Mouse (Mus musculus): Measurements from ENCODE around the gene Cep135. TPM values are rescaled to one million over a fixed set of nuclear protein-coding genes. Genes with fewer than 3 reads are reported as not detected.

Gene Cep135
- total RNA-seq, 1 experiment, result 8.8 TPM

DNA sequence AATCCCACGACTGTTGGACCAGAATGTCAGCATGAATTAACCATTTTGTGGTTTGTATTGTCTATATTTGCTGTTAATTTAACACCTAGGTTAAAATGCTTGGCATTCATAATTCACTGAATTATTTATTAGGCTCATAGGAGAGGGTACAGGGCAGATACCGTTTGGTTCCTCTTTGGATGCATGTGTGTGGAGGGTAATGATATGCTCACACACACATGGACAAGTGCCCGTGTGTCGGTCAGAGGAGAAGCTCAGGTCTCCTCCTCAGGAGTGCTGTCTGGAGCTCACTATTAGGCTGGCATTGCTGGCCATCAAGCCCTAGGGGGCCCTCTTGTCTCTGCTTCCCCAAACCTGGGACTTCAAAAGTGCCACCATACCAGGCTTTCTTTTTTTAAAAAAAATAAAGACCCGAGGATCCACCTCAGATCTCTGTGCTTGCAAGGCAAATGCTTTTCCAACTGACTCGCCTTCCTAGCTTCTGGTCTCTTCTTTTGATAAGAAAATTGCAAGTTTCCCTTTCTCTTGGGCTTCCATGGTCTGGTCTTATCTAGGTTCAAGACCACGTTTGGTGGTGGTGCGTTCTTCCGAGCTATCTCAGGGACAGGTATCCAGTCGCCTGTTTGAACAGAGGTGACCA lies 99.6 kb downstream of the Cep135 start:
- H3K4me3 ChIP-seq (ENCODE audit: insufficient read depth in 1 of 2, low read depth in 1 of 2, low read length in 2 of 2, poor library complexity in 1 of 2, severe bottlenecking in 1 of 2), result no peak overlapping the region
- H3K9ac ChIP-seq (ENCODE audit: insufficient read depth, low read depth, low read length, poor library complexity, severe bottlenecking), result no peak overlapping the region
- TF ChIP-seq CHD2 (IDR thresholded peaks at IDR 0.05; ENCODE audit: low read depth, low read length), result no peak
- TF ChIP-seq MAFK (IDR thresholded peaks at IDR 0.05; ENCODE audit: insufficient read depth, low read depth, low read length), result no peak
- TF ChIP-seq ZNF384 (IDR thresholded peaks at IDR 0.05; ENCODE audit: low read depth, low read length), result no peak
- no peak for TF ChIP-seq ZC3H11A (IDR thresholded peaks at IDR 0.05; ENCODE audit: borderline replicate concordance, low read depth, low read length)
- TF ChIP-seq HCFC1 (IDR thresholded peaks at IDR 0.05; ENCODE audit: borderline replicate concordance, insufficient read depth, low read length), result no peak
- H3K4me1 ChIP-seq (ENCODE audit: control insufficient read depth in 2 of 2, insufficient read depth in 2 of 2, low read length in 2 of 2, poor library complexity in 1 of 2), result no peaks in the 10 kb centered on the region
- in situ Hi-C loops (cut with MboI; ENCODE audit: low sequenced_read_pairs in 2 of 2, unreplicated experiment in 2 of 2), result no loop called here
- H3K27ac ChIP-seq (ENCODE audit: insufficient read depth, low read depth, low read length, poor library complexity, severe bottlenecking), result no peak overlapping the region
- H3K9me3 ChIP-seq (ENCODE audit: control insufficient read depth, insufficient read depth, low read depth, low read length), result no peaks in the 10 kb centered on the region
- no peak for DNase-seq (ENCODE audit: low read depth, low spot score)
- no peaks in the 10 kb centered on the region for H3K36me3 ChIP-seq (ENCODE audit: control insufficient read depth, insufficient read depth, low read length, poor library complexity, severe bottlenecking)

DNA sequence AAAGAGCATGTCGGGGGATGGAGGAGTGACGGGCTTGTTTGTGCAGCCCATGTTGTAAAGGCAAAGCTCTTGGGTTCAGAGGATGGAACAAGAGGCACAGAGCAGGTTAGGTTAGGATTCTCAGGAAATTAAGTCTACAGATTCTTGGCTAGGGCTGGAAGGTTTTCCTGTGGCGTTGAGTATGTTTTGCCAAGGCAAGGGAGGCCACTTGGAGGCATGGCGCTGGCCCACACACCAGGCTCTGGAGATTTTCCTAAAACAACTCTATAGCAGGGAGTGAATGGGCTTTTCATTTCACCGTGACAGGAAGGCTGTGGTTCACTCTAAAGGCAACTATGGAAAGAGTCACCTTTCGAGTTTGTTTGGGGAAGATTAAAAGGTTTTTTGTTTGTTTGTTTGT lies 100.1 kb downstream of the Cep135 start:
- H3K9me3 ChIP-seq (ENCODE audit: control insufficient read depth, insufficient read depth, low read depth, low read length), result no peaks in the 10 kb centered on the region
- no peaks in the 10 kb centered on the region for H3K36me3 ChIP-seq (ENCODE audit: control insufficient read depth, insufficient read depth, low read length, poor library complexity, severe bottlenecking)
- no peak for TF ChIP-seq CHD2 (IDR thresholded peaks at IDR 0.05; ENCODE audit: low read depth, low read length)
- no peak overlapping the region for H3K9ac ChIP-seq (ENCODE audit: insufficient read depth, low read depth, low read length, poor library complexity, severe bottlenecking)
- H3K4me1 ChIP-seq (ENCODE audit: control insufficient read depth in 2 of 2, insufficient read depth in 2 of 2, low read length in 2 of 2, poor library complexity in 1 of 2), result no peaks in the 10 kb centered on the region
- H3K27ac ChIP-seq (ENCODE audit: insufficient read depth, low read depth, low read length, poor library complexity, severe bottlenecking), result no peak overlapping the region
- in situ Hi-C loops (cut with MboI; ENCODE audit: low sequenced_read_pairs in 2 of 2, unreplicated experiment in 2 of 2), result no loop called here
- no peak for DNase-seq (ENCODE audit: low read depth, low spot score)
- H3K4me3 ChIP-seq (ENCODE audit: insufficient read depth in 1 of 2, low read depth in 1 of 2, low read length in 2 of 2, poor library complexity in 1 of 2, severe bottlenecking in 1 of 2), result no peak overlapping the region

DNA sequence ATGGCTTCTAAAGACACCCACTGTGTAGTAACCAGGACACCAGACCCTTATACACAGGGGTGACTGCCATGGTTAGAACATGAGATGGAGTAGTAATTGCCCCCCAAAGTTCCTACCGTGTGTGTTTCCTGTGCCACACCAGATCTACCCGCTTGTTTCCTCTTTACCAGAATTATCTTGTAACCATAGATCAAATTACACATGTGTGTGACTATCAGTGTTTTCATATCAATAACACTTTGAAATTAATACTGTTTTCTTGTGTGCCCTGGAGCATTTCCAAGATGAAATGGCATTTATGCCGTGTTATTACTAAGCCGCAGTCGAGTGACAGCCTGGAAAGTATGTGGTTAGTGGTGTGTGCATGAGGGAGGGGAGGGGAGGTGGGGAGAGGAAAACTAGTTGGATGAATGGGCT lies 101.7 kb downstream of the Cep135 start:
- H3K9me3 ChIP-seq (ENCODE audit: control insufficient read depth, insufficient read depth, low read depth, low read length), result no peaks in the 10 kb centered on the region
- H3K9ac ChIP-seq (ENCODE audit: insufficient read depth, low read depth, low read length, poor library complexity, severe bottlenecking), result no peak overlapping the region
- no peaks in the 10 kb centered on the region for H3K36me3 ChIP-seq (ENCODE audit: control insufficient read depth, insufficient read depth, low read length, poor library complexity, severe bottlenecking)
- H3K4me1 ChIP-seq (ENCODE audit: control insufficient read depth in 2 of 2, insufficient read depth in 2 of 2, low read length in 2 of 2, poor library complexity in 1 of 2), result no peaks in the 10 kb centered on the region
- in situ Hi-C loops (cut with MboI; ENCODE audit: low sequenced_read_pairs in 2 of 2, unreplicated experiment in 2 of 2), result no loop called here
- no peak overlapping the region for H3K4me3 ChIP-seq (ENCODE audit: insufficient read depth in 1 of 2, low read depth in 1 of 2, low read length in 2 of 2, poor library complexity in 1 of 2, severe bottlenecking in 1 of 2)
- H3K27ac ChIP-seq (ENCODE audit: insufficient read depth, low read depth, low read length, poor library complexity, severe bottlenecking), result no peak overlapping the region
- TF ChIP-seq ZNF384 (IDR thresholded peaks at IDR 0.05; ENCODE audit: low read depth, low read length), result no peak
- no peak for TF ChIP-seq ZC3H11A (IDR thresholded peaks at IDR 0.05; ENCODE audit: borderline replicate concordance, low read depth, low read length)
- TF ChIP-seq MAFK (IDR thresholded peaks at IDR 0.05; ENCODE audit: insufficient read depth, low read depth, low read length), result no peak
- no peak for TF ChIP-seq HCFC1 (IDR thresholded peaks at IDR 0.05; ENCODE audit: borderline replicate concordance, insufficient read depth, low read length)
- TF ChIP-seq CHD2 (IDR thresholded peaks at IDR 0.05; ENCODE audit: low read depth, low read length), result no peak
- no peak for DNase-seq (ENCODE audit: low read depth, low spot score)

DNA sequence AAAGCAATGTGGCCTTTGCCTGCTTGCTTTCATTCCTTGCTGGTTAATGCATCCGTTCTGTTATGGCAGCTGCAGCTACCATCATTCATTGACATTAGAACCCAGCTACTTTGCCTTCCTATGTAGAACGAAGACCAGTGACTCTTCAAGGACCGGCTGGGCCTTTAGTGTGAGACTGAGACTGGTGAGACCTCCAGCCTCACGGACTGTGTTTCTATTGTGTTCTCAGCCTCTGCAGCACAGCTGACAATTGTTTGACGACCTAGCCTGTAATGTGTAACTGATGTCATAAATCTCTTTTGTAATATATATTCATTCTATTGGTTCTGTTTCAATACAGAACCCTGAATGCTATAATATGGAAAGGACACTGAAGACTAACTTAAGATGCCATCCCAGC lies 102.8 kb downstream of the Cep135 start:
- no peak overlapping the region for H3K27ac ChIP-seq (ENCODE audit: insufficient read depth, low read depth, low read length, poor library complexity, severe bottlenecking)
- no peak for DNase-seq (ENCODE audit: low read depth, low spot score)
- in situ Hi-C loops (cut with MboI; ENCODE audit: low sequenced_read_pairs in 2 of 2, unreplicated experiment in 2 of 2), result no loop called here
- no peak overlapping the region for H3K4me3 ChIP-seq (ENCODE audit: insufficient read depth in 1 of 2, low read depth in 1 of 2, low read length in 2 of 2, poor library complexity in 1 of 2, severe bottlenecking in 1 of 2)
- TF ChIP-seq ZNF384 (IDR thresholded peaks at IDR 0.05; ENCODE audit: low read depth, low read length) (no peak), HCFC1 (IDR thresholded peaks at IDR 0.05; ENCODE audit: borderline replicate concordance, insufficient read depth, low read length) (no peak), ZC3H11A (IDR thresholded peaks at IDR 0.05; ENCODE audit: borderline replicate concordance, low read depth, low read length) (no peak), MAFK (IDR thresholded peaks at IDR 0.05; ENCODE audit: insufficient read depth, low read depth, low read length) (no peak), CHD2 (IDR thresholded peaks at IDR 0.05; ENCODE audit: low read depth, low read length) (no peak)
- H3K4me1 ChIP-seq (ENCODE audit: control insufficient read depth in 2 of 2, insufficient read depth in 2 of 2, low read length in 2 of 2, poor library complexity in 1 of 2), result no peaks in the 10 kb centered on the region
- no peaks in the 10 kb centered on the region for H3K9me3 ChIP-seq (ENCODE audit: control insufficient read depth, insufficient read depth, low read depth, low read length)
- H3K9ac ChIP-seq (ENCODE audit: insufficient read depth, low read depth, low read length, poor library complexity, severe bottlenecking), result no peak overlapping the region
- no peaks in the 10 kb centered on the region for H3K36me3 ChIP-seq (ENCODE audit: control insufficient read depth, insufficient read depth, low read length, poor library complexity, severe bottlenecking)
